In the genomic region with DNA sequence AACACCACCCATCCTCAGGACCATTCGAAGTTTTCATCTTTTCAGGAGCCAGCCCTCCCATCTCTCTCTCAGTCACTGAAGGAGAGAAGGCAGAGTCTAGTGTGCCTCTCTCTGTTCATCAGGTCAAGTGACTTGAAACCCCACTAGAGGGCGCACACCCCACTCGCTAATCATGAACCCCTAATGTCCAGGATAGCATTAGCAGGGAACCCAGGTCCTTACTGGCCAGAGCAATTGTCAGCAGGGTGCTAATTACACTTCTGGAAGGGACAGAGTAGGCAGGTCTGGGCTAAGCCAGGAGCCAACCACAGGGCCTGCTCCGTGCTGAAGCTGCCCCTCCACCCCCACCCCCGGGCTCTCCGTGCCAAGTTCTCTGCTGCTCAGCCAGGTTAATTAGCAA, we compare ENCODE assay signal across 9 mouse cellular contexts.
DNase-seq lines count a peak whose midpoint lies in the region; ATAC-seq and TF ChIP-seq lines count a peak whose summit lies in the region.
"Had no signal": no experiment of that assay in that cellular context is flagged by ENCODE, and none has a peak within 500 bp of the region (broad histone marks: within the 10 kb centered on the region; RNA-seq: fewer than 3 reads in every experiment).

No protein-coding gene starts in this region.

- no peaks in the 10 kb centered on the region for H3K9me3 ChIP-seq in kidney, embryonic 15.5 days (replicated peaks)
- no peaks in the 10 kb centered on the region for H3K9me3 ChIP-seq in liver, embryonic 14.5 days (ENCODE audit: control insufficient read depth, low read length)
- no peaks in the 10 kb centered on the region for H3K9me3 ChIP-seq in neural tube, embryonic 14.5 days (ENCODE audit: control insufficient read depth, low read length)
- H3K9me3 ChIP-seq: liver, embryonic 15.5 days had no signal

- 8% methylated on average over 6 of the region's 6 CpGs for WGBS in kidney, embryonic 15.5 days
- 11% methylated on average over 6 of the region's 6 CpGs for WGBS in liver, embryonic 14.5 days (ENCODE audit: insufficient replicate concordance)
- WGBS in neural tube, embryonic 14.5 days, result 13% methylated on average over 6 of the region's 6 CpGs

- no peak overlapping the region for H3K4me3 ChIP-seq in kidney, embryonic 15.5 days (replicated peaks)
- no peak overlapping the region for H3K4me3 ChIP-seq in liver, embryonic 14.5 days (ENCODE audit: insufficient read depth in 1 of 2, low read depth in 2 of 2, low read length in 2 of 2)
- H3K4me3 ChIP-seq in neural tube, embryonic 14.5 days (ENCODE audit: low read depth, low read length), result no peak overlapping the region
- H3K4me3 ChIP-seq: liver, embryonic 15.5 days had no signal

- H3K9ac ChIP-seq in kidney, embryonic 15.5 days, result no peak overlapping the region
- H3K9ac ChIP-seq in liver, embryonic 14.5 days (replicated peaks), result no peak overlapping the region
- no peak overlapping the region for H3K9ac ChIP-seq in neural tube, embryonic 14.5 days (replicated peaks; ENCODE audit: low read depth, low read length)
- H3K9ac ChIP-seq: liver, embryonic 15.5 days had no signal

- peak; percentile 79 for TF ChIP-seq CTCF in liver, embryonic 14.5 days (IDR thresholded peaks at IDR 0.05; ENCODE audit: low read depth)

- H3K27ac ChIP-seq in kidney, embryonic 15.5 days, result no peak overlapping the region
- no peak overlapping the region for H3K27ac ChIP-seq in liver, embryonic 14.5 days
- no peak overlapping the region for H3K27ac ChIP-seq in neural tube, embryonic 14.5 days (ENCODE audit: low read depth, low read length)
- H3K27ac ChIP-seq: liver, embryonic 15.5 days had no signal

- H3K36me3 ChIP-seq in kidney, embryonic 15.5 days, result no peaks in the 10 kb centered on the region
- no peaks in the 10 kb centered on the region for H3K36me3 ChIP-seq in liver, embryonic 14.5 days (replicated peaks; ENCODE audit: control insufficient read depth, insufficient read depth, low read depth)
- no peaks in the 10 kb centered on the region for H3K36me3 ChIP-seq in neural tube, embryonic 14.5 days (ENCODE audit: control insufficient read depth, insufficient read depth, low read length)
- H3K36me3 ChIP-seq: liver, embryonic 15.5 days had no signal

- H3K4me2 ChIP-seq in kidney, embryonic 15.5 days, result peak overlapping the region; percentile 41
- no peak overlapping the region for H3K4me2 ChIP-seq in liver, embryonic 14.5 days (ENCODE audit: low read depth)
- H3K4me2 ChIP-seq in neural tube, embryonic 14.5 days (ENCODE audit: low read depth, low read length), result 0 out of 2 replicates have a peak overlapping the region, but pooled peaks have one; percentile 5
- H3K4me2 ChIP-seq: liver, embryonic 15.5 days had no signal

- no peaks in the 10 kb centered on the region; the same call in 1 of the 2 replicates for H3K27me3 ChIP-seq in kidney, embryonic 15.5 days
- H3K27me3 ChIP-seq in liver, embryonic 14.5 days (ENCODE audit: control insufficient read depth, insufficient read depth, low read length), result no peaks in the 10 kb centered on the region
- no peaks in the 10 kb centered on the region for H3K27me3 ChIP-seq in neural tube, embryonic 14.5 days (ENCODE audit: control insufficient read depth, insufficient read depth, low read length)
- H3K27me3 ChIP-seq: liver, embryonic 15.5 days had no signal

- no peak for TF ChIP-seq EP300 in liver, embryonic 14.5 days (IDR thresholded peaks at IDR 0.05; ENCODE audit: low read depth)

- peak; percentile 52 for ATAC-seq in granulocyte monocyte progenitor cell, adult 5-6 weeks (replicated peaks; ENCODE audit: poor library complexity, severe bottlenecking)
- peak; percentile 87 for ATAC-seq in kidney, embryonic 15.5 days (replicated peaks; ENCODE audit: low FRiP score)
- no peak for ATAC-seq in liver, embryonic 14.5 days (ENCODE audit: insufficient read depth)
- ATAC-seq in neural tube, embryonic 14.5 days (ENCODE audit: low read depth), result peak; percentile 85

- peak; percentile 25 to 30 for DNase-seq in B cell, adult 2 months
- peak; percentile 58 for DNase-seq in adrenal gland, adult 2 months
- DNase-seq in embryo, embryonic 11 days, result peak; percentile 84
- DNase-seq in liver, embryonic 14.5 days (ENCODE audit: low read depth in 3 of 3, low spot score in 3 of 3), result peak; percentile 9 to 31 (median 11)
- DNase-seq in thymus, postnatal 14 days, result peak; percentile 56

- peaks cover 10% of the 10 kb centered on the region for H3K4me1 ChIP-seq in kidney, embryonic 15.5 days
- no peaks in the 10 kb centered on the region for H3K4me1 ChIP-seq in liver, embryonic 14.5 days (replicated peaks; ENCODE audit: control insufficient read depth in 2 of 2, insufficient read depth in 2 of 2, low read length in 1 of 2)
- peaks cover 14% of the 10 kb centered on the region; the same call in 1 of the 2 replicates for H3K4me1 ChIP-seq in neural tube, embryonic 14.5 days (ENCODE audit: control insufficient read depth, insufficient read depth, low read length)
- H3K4me1 ChIP-seq: liver, embryonic 15.5 days had no signal

Comparison
In these comparisons a context has a peak if more than half of its experiments do, and no peak if none do; other contexts are left out.
1. DNase-seq: peak in every context shown above with its lines; median percentile 84 in embryo, embryonic 11 days; 58 in adrenal gland, adult 2 months; 56 in thymus, postnatal 14 days; 28 in B cell, adult 2 months; 11 in liver, embryonic 14.5 days.